Mouse (Mus musculus): ENCODE measurements around the gene Jade1.

The Jade1 gene

DNA sequence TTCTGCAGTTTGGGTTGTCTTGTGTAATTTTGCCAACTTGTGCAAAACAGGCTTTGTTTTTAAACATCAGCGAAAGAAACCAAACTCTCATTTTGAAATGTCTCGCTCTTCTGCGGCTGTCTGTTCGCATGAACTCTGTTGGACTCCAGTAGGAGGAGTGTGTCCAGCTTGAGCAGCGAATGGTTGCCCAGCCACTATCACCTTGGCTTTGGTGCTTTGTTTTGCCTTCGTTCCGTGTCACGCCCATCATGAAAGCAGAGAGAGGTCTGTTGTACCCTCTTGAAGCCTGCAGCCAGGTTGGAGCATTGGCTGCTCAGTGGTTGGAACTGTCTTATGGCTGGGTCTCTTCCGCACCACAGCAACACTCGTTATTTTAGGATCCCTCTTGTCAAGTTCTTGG lies 43.7 kb downstream of the Jade1 start:
- DNase-seq (ENCODE audit: low spot score in 2 of 2), result no peak

DNA sequence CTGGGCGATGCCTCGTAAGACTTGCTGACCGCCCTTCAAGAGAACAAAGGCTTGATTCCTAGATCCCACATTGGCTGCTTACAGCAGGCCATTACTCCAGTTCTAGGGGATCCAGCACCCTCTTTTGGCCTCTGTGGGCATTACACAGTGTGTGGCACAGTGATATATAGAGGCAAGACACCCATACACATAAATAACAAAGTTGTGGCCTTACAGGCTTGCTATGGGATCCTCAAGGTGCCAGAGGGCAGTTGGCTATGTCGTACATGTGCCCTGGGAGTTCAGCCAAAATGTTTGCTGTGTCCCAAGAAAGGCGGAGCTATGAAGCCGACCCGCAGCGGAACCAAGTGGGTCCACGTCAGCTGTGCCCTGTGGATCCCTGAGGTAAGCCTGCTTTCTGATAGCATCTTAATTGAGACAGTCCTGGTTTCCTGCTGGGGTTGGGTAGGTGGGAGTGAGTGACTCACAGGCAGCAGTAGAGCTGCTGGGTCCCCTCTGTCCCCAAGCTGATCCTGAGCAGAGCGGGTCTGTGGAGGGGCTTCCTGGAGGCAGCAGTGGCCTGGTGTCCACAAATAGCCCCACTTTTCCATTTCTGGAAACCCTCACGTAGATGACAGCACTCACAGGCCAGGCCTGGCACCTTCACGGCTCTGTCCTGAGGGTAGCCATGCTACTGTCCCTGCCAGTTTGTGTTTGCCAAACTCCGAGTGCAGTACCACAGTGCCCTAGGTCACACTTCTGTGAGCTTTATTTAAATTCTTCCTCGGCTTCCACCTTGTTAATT lies 44.5 kb downstream of the Jade1 start:
- peak in 1 of 2 experiments; percentile 42 for DNase-seq (ENCODE audit: low spot score in 2 of 2)

DNA sequence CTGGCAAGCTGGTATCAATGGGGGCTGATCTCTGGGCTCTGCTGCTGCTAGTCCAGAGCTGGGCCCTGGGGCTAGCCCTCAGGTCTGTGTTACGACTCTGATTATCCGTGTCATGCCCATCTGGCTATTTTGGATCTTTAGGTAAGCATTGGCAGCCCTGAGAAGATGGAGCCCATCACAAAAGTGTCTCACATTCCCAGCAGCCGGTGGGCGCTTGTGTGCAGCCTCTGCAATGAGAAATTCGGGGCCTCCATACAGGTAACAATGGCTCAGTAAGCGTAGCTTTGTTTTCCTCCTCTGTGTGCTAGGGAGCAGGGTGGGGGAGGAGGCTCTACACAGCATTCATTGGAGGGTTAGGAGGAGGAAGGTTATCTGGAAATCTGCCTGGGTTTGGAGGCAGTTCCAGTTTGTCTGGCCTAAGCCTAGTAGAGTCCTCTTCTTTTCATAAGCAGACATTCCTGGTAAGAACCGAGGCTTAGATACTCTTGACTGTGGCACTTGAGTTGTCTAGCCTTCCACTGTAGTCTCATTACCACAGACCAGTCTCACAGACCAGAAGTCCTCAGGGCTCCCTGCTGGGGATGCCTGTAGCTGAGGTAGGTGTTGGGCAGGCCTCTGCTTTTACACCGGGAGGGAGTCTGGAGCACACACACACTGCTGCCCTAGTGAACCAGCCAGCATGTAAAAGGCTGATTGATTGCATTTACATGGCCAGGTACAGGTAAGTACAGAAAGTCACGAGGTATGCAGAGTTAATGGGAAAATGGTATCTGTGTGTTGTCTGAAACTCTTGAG lies 45.9 kb downstream of the Jade1 start:
- DNase-seq (ENCODE audit: low spot score in 2 of 2), result no peak

DNA sequence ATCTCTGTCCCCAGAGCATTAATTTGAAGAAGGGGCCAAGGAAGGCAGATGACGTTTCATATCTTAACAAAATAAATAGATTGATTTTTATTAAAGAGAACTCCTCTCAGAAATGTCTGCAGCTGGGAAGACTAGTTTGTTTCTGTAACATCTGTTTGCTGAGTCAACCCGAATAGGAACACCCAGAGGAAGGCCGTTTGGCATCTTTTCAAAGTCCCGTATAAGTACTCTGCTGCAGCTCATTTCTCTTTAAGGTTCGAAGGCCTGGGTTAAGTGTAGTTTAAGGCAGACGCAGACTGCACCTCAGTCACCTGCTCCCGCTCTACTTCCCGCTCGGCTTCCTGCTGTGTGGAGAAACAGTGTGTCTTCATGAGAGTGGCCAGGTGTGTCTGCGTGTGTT lies 47.4 kb downstream of the Jade1 start:
- no peak for DNase-seq (ENCODE audit: low spot score in 2 of 2)

DNA sequence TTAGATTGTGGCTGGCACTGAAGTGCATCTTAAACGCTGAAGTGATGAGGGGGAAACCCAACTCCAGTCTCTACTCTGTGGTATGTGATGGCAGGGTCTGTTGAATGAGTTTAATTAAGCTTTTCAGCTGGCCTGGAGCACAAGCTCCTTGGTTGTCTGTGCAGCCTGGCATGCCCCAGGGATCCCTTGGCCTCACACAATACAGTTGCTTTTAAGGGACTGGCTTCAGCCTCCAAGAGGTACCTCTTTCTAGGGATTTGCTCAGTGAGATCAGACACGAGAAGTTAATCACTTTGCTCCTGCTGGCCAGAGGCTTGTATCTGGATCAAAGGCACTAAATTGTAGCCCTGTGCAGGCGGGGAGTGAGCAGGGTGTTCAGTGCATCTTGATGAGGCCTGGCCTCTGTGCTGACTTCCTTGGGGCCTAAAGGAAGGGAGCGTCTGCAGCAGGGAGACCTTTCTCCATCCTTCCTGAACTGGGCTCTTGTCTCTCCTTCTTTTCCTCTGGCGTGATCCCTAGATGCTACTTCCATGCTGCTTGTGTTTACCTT lies 48.0 kb downstream of the Jade1 start:
- DNase-seq (ENCODE audit: low spot score in 2 of 2), result no peak

DNA sequence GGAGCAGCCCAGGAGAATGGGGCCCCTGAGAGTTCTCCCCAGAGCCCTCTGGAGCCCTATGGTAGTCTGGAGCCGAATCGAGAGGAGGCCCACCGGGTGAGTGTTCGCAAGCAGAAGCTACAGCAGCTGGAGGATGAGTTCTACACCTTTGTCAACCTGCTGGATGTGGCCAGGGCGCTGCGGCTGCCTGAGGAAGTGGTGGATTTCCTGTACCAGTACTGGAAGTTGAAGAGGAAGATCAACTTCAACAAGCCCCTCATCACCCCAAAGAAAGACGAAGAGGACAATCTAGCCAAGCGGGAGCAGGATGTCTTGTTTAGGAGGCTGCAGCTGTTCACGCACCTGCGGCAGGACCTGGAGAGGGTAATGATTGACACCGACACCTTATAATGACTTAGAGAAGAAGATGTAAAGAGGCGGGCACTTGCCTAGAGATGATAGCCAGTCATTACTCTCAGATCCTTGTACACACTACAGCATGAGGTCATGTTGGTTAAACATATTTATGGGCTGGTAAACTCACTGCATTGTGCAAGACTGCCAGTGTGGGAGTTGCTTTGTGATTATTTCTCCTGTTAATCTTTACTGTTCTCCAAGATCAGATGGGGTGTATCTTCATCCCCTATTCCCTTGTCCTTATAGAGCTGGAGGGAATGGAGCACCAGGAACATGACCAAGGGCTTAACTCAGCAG lies 49.2 kb downstream of the Jade1 start:
- DNase-seq (ENCODE audit: low spot score in 2 of 2), result peak in 1 of 2 experiments; percentile 62

DNA sequence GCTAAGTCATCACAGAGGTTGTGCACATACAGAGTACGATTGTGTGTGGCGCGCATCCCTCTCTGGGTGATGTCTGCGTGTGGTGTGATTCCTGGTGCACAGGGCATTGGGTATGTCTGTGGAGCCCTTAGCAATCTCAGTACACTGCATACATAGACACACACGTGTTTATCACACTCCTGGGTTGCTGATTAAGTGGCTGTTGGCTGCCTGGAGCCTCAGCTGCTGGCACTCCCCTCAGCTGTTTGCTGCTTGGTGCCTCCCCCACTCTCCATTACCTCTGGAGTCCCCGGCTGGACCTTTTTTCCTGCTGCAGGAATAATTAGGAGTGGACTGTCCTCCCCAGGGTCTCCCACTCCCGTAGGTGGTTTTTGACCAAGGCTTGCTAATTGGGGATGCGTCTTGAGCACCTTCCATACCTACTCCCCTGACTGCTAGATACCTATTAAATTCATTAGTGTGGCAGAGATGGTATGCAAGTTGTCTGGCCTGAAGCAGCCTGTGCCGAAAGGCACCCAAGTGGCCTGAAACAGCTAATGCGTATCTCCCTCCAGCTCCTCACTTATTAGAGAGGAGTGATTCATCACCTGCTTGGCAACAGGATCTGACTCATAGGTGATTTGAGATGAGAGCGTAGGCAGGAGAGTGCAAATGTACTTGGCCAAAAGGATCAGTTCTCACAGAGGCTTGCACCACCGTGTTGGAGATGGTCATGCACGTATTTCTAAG lies 50.2 kb downstream of the Jade1 start:
- no peak for DNase-seq (ENCODE audit: low spot score in 2 of 2)

DNA sequence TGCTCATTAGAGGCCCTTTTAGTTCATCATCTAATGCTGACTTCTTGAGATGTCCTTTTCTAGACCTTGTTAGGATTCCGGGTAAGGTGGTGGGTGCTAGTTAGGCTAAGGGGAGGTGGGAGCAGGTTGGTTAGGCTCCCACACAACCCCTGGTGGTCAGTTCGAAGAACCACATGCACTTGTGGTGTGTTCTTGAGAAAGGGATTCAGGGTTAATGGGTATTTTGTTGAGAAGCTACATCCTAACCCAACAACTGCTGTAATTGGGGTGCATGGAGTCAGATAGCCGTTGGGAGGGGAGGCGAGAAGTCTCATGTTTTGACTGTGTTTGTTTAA lies 50.8 kb downstream of the Jade1 start:
- DNase-seq (ENCODE audit: low spot score in 2 of 2), result peak in 1 of 2 experiments; percentile 59

DNA sequence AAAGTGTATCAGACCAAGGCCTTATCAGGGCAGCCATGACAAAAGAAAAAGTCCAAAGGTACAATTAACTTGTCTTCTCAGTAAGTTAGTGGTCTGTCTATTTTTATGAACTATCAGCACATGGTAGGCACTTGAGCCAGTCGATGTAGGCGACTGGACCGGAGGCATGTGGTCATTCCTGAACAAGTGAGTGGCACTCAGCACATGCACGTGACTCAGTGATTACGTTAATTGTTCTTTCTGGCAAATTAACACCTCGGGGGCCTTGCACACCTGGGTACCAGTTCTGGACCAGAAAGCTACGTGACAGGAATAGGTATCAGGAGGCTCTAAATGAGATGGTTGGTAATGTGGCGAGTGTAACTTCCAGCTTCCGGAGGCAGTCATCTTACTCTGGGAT lies 51.5 kb downstream of the Jade1 start:
- peak in 1 of 2 experiments; percentile 47 for DNase-seq (ENCODE audit: low spot score in 2 of 2)

DNA sequence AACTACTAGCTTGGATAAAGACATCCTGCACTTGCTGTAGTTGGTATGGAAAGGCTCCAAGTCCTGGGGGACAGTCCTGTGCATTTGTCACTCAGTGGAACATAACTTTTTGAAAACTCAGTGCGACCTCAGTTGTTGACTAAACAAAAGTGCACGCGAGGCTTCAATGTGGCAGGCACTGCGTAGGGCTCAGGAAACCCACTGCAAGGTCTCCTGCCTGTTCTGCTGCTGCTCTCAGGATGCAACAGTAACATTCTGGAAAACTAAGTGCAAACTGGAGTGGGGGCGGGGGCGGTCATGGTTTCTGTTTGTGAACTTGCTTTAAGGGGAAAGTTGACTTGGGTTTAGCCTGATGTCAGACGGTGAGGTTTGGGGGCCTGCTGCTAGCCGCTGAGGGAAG lies 51.9 kb downstream of the Jade1 start:
- peak in 1 of 2 experiments; percentile 52 for DNase-seq (ENCODE audit: low spot score in 2 of 2)

DNA sequence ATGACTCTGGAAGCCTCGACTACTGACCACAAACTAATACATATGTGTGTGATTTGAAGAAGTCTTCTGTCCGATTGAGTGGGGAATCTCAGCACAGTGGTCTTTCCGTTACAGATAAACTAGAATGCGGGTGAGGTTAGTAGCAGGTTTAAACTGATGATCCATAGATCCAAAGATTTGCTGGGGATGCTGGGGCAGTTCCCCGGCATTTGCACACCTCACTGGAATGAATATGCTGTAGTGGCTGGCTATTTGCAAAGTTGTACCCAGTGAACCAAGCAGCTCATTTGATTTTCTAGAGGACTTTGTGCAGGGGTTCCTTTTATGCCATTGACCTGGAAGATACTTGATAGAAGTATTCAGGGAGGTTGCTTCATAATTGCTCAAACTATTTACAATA lies 53.5 kb downstream of the Jade1 start:
- DNase-seq (ENCODE audit: low spot score in 2 of 2), result peak in 1 of 2 experiments; percentile 52

DNA sequence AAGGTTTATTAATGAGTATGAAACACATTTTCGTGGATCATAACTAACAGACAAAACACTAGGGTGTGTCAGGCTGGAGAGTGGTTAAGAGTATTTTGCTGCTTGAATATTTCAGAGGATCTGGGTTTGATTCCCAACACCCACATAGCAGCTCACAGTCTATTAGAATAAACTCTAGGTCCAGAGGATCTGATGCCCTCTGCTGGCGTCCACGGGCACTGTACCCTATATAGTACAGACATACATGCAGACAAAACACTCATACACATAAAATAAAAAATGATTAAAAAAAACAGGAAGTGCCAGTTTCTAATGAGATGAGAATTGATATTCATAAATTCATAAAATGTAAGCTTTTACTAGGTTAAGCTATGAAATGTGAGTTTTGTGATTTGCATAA lies 56.7 kb downstream of the Jade1 start:
- no peak for DNase-seq (ENCODE audit: low spot score in 2 of 2)

DNA sequence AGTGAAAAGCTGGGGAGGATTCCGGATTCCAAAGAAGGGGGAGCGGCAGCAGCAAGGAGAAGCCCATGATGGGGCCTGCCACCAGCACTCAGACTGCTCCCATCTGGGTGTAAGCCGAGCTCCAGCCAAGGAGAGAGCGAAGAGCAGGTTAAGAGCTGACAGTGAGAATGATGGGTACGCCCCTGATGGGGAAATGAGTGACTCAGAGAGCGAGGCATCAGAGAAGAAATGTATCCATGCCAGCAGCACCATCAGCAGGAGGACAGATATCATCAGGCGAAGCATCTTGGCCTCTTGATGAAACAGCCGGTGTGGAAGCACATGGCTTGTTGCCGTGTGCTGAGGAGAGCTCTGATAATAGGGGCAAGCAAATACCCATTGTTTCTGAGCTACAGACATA lies 58.2 kb downstream of the Jade1 start:
- DNase-seq (ENCODE audit: low spot score in 2 of 2), result no peak

DNA sequence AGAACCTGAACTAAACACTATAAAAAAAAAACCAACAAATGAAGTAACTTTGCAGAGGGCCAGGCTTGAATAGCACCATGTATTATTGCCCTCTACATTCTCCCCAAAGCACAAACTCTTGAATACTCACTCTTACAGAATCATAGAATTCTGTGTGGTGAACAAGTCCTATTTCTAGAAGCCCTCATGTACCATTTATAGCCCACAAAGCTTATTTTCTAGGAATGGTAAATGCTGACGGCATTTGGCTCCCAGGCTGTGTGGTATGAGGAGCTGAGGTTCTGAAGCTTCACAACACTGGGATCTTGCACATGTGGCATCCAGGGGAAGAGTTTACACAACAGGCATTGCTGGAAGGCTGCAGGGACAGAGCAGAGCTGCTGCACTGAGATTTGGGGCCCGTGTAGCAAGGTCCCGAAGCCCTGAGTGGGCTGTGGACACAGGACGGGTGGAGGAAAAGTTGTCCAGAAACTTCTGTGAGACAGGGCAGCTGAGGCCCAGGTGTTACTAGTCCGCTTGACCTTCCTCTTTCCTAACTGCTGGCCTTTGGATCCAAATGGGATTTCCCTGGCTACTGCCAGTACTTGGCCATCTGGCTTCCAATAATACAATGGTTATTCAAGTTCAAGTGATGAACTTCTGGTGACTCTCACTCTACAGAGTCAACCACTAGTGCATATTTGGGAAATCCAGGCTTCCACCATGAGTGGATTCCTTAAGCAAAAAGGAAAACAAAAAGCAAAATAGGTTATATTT lies 58.9 kb downstream of the Jade1 start:
- DNase-seq (ENCODE audit: low spot score in 2 of 2), result no peak

DNA sequence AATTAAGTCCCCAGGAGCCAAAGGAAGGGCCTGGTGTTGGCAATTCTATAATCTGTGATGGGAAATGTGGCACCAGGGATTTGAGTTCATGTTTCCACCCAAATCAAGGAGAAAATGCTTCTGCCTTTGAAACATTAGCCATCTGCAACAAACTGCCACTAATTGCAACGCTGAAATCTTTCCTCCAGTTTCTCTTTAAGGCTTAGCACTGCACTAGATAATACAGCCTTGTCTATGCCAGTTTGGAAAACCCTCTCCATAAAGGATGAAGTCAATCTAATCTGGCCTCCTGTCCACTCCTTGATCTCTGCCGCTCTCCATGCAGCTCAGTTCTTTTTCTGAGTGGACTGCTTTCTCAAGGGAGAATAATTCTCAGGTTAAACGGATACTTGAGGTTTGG lies 62.5 kb downstream of the Jade1 start:
- no peak for DNase-seq (ENCODE audit: low spot score in 2 of 2)

DNA sequence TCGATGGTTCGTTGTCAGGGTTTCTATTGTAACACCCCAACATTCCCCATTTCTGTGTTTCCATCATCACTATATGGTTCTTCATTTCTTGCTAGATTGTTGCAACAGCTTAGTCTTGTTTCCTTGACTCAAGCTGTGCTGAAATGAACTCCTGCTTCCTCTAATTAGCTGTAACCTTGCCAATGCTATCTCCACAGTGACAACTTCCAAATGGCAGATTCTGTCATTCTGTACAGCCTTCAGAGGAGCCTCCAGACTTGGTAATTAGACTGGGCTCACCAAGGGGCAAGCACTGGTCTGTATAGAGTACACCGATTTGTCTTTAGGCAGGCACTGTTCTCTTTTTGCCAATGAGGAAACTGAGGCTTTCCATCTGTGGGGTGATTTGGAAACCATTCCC lies 63.0 kb downstream of the Jade1 start:
- no peak for DNase-seq (ENCODE audit: low spot score in 2 of 2)

DNA sequence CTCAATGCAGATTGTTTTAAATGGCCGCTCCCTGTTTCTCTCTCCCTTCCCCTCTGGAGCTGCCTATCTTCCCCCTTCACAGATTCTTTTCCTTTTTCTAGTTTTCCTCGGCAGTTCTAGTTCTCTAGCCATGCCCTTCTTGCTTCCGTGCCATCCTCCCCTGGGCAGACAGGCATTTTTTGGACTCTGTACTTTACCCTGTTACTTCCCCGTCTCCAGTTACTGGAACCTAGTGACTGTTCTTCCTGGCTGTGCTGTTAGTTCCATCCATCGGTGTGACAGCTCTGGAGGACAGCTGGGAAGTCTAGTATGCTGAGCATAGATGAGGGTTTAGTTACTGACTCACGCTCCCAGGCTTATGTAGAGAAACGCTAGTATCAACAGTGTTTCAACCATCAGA lies 65.4 kb downstream of the Jade1 start:
- DNase-seq (ENCODE audit: low spot score in 2 of 2), result no peak

DNA sequence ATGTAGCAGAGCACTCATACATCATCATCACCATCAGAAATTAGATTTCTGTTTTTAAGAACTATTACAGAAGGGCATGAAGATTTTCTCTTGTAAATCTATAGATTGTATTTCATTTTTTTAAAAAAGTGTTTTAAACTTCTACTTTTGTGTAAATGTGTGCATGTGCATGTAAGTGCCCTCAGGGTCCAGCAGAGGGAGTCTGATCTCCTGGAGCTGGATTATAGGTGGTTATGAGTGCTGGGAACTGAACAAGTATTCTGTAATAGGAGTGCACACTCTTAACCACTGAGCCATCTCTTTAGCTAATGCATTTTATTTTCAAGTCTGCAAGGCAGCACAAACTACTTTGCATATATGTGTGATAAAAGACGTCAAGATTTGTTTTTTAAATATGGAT lies 100.1 kb downstream of the Jade1 start:
- DNase-seq (ENCODE audit: low spot score in 2 of 2), result no peak

Data from spleen, postnatal 4 days (tissue).